Mouse (Mus musculus) left cerebral cortex, adult 11 months (tissue): ENCODE measurements around the gene Ccer1.
"Not testable (repeated sequence)": the region's sequence is repeated elsewhere in the genome, so short reads cannot be mapped to it uniquely, and the experiment has no call there.

Source experiments
- DNase-seq: peaks from one replicate; pipeline ENCODE4 v3.0.0; 2022; ENCODE audit warnings: low spot score

Ccer1 gene

DNA sequence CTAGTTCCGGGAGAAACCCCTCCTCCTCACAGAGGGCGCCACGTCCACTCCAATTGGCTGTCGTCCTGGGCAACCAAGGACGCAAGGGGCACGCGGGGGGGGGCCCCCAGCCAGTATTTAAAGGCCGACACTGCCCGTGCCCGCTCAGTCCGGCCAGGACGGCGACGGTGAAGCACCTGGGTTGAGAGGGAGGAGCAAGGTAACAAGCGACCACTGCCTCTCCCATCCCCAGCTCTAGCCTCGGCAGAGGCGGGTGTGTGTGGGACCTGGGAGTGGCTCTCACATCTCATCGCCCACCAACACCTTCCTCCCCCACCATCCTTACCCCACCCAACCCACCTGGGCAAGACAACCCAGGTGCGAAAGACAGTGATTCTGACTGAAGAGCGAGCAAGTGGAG, at the start of gene Ccer1:
TSS of gene Ccer1 (plus strand) at position 147 of the 400 bp plus-strand sequence.
- no peak for DNase-seq

DNA sequence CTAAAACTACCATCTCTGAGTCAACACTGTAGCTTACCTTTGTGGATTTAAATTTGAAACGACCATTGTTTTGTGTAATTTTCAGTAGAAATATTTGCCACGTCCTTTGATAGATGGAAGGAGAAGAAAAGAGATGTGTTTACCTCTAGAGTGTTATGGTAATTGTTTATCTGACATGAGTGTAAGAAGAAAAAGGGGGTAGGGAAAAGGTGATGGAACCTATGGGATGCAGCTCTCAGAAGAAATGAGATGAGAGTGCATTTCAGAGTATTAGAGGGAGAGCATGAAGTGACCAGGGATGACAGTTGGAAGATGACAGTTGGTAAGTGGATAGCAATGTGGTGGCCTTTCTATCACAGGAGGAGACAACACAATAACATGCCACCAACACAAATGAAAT, 49.1 kb upstream of the Ccer1 start, which contains the start of gene Epyc:
TSS of gene Epyc (plus strand) at position 301 of the 400 bp plus-strand sequence.
- no peak for DNase-seq

DNA sequence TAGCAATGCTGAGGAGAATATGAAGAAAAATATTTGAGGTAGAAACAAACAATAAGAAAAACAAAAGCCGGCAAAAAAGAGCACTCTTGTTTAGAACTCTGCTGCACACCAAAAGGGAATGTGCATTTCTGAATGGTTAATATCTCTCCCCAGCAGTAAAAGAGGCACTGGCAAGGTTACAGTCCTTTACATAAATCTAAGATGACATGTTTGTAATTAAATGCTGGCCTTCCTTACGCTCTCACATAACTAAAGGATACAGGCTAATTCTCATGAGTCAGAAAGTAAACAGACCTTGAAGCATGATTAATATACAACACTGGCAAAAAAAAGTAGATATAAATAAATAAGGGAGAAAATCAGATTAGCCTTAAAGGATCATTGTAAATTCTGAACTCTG, 42.5 kb upstream of the Ccer1 start:
- DNase-seq: no peak

DNA sequence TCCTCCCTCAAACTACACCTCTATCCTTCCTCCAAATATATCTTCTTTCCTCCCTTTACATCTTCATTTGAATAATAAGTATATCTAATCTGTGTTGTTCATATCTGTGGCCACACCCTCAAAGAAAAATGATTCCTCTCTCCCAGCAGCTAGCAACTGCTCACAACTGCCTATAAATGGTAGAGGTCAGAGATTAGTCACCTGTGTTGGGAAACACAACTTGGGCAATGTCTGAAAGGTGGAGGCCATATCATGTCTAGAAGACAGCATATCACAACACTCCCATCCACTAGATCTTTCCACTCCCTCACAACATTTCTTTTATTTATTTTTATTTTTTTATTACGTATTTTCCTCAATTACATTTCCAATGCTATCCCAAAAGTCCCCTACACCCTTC, 33.4 kb upstream of the Ccer1 start:
- DNase-seq: no peak

DNA sequence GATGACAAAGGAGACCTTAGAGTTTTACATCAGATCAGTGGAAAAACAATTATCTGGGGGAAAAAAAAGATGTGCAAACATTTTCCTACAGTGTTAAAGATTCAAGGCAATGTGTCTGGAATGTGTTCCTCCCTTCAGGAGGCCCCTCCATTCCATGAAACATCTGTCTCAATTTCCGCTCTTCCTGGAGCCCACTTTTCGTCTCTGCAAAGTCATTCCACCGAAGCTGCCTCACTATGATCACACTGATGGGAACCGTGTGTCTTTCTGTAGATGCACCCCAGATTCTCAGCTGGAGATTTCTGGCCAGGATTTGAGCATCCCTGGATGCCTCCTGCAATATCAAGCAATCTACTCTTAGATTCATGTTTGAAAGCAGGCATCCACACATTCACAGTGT, 24.2 kb upstream of the Ccer1 start:
- DNase-seq: no peak

DNA sequence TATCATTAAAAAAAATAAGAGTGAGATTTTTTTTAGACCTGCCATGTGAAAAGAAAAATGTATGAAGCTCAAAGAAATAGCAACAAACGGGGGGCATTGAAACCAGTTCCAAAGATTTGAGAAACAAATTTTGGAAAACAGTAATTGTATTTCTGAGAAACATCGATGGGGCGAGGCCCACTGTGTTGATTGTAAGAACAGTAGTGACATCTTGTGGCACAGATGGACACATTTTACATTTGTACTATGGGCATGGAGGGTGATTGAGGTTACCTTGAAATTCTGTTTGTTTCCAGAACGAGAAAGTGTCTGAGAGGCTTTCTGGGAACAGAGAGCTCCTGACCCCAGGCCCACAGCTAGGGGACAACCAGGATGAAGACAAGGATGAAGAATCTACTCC, 22.7 kb upstream of the Ccer1 start:
- DNase-seq: no peak

DNA sequence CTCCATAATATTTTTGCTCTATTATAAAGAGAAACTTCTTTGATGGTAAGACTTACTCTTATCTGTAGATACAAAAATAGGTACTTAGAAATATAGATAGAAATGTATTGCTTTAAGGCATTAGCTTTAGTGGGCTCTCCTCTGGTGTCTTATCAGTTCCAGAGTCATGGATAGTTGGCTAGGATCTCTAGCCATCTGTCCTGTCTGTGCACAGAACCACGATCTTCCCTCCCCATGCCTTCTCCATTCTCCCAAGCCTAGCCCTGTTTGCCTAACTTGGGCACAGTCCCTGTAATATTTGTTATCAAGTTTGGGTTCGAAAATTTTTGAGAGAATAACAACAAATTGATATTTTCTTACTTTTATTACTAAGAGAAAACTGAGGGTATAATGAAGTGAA, 19.6 kb upstream of the Ccer1 start:
- no peak for DNase-seq

DNA sequence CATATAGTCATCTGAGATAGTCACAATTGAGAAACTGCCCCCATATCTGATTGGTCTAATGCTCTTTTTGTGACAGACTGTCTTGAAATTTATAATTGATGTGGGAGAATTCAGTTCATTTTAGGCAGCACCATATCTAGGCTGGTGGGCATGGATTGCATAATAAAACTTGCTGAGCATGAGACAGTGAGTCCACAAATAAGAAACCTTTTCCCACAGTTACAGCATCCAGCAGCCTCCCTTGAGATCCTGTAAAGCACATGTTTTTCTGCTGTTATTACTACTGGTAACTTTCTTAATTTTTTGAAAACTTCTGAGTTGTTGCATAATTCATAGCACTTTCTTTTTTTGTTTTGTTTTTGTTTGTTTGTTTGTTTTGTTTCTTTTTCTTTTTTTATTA, 9.9 kb upstream of the Ccer1 start:
- no peak for DNase-seq

DNA sequence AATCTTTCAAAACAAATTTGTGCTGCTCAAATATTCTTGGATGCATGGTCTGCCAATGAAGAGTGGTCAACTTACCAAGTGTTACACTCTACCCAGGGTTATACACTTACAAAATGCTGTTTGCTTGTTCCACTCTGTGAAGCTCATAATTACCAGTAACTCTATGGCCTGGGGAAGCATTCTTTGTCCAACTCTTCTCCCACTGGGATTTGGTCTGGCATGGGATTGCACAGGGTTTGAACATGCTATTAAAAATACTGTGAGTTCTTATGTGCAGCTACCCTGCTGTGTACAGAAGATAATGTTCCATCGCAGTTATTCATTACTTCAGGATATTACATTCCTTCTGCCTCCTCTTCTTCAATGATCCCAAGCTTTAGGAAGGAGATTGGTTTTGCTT, 5.7 kb upstream of the Ccer1 start:
- no peak for DNase-seq

DNA sequence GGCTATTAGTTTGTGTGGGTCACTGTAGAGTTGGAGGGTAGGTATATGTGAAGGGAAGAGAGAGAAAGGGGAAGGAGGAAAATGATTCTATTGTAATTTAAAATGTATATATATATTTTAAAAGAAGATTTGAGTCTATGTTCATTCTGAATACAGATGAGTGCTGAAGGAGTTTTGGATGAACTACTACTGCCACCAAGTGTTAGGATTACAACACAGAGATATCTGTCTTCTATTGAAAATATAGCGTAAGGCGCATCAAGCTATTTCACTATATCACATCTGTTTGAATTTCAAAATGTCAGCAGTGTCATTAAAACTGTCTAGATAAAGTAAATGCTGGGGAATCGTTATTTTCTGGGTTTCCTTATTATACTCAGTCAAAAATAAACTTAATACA, 3.4 kb upstream of the Ccer1 start:
- no peak for DNase-seq

DNA sequence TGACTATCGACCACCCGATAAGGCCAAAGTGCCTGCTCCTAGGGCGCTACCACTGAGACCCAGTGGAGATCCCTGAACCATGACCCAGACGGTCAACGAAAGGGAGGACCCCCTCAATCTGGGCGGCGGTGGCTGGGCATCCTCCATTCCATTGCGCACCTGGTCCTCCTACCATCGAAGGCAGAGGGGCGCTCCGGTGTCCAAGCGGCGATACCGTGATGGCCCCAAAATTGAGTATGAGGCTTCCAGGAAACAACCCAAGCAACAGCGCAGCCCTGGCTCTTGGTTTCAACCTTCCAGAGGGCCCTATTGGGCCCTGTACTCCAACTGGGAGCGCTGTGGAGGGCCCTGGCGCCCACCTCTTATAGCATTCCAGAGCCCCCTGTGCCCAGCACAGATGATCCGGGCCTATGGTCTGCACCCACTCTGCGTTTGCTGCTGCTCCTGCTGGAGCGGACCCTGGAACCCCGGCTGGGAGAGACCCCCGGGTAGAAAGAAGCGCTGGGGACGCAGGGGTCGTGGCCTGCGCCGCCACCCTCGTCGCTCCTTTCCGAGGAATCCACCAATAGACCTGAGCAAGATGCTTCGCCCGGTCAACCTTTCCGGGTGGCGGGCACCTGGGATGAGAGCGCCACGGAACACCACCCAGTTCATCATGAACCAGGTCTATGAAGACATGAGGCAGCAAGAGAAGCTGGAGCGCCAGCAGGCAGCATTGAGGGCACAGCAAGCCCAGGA, 708 bp downstream of the Ccer1 start:
- no peak for DNase-seq

DNA sequence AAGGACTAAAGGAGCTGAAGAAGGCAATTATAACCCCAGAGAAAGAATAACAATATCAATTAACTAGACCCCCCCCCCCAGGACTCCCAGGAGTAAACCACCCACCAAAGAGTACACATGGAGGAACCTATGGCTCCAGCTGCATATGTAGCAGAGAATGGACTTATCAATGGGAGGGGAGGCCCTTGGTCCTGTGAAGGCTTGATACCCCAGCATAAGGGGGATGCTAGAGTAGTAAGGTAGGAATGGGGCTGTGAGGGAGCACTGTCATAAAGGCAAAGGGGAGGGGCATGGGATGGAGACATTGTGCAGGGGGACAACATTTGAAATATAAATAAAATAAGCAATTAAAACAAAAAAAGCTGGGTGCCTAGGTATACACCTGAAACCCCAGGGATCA, 9.5 kb downstream of the Ccer1 start:
- no peak for DNase-seq

DNA sequence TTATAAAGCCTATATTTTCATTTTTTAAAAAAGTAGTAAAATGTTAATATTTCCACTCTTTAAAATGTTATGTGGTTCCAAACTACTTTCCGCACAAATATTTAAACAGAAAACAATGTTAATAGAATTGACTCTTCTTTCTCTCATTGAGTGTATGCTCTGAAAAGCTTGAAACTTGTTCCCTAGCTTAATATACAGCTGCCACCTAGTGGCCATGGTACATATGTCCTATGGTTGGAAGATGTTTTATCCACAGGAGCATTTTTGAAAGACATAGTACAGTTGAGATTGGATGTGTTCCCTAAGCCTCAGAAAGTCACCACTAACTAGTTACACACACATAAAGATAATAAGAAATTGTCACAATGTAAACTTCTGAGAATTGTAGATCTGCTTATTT, 11.7 kb downstream of the Ccer1 start:
- no peak for DNase-seq

DNA sequence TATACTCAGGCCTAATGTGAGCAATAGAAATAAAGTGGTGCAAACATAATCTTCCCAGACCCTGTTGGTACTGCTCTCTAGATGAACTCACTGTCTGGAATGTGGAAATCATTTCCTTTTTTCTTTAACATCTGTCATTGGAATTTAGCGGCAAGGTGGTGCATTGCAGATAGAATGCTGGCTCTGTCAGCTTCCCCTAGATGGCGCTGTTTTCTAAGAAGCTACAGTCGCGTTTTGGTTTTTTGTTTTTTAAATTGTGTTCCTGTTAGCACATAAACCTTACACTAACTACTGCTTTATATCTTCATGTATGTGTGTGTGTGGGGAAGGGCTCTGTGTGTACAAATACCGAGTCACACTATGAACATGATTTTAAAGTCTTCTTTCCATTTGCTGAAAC, 19.8 kb downstream of the Ccer1 start:
- no peak for DNase-seq

DNA sequence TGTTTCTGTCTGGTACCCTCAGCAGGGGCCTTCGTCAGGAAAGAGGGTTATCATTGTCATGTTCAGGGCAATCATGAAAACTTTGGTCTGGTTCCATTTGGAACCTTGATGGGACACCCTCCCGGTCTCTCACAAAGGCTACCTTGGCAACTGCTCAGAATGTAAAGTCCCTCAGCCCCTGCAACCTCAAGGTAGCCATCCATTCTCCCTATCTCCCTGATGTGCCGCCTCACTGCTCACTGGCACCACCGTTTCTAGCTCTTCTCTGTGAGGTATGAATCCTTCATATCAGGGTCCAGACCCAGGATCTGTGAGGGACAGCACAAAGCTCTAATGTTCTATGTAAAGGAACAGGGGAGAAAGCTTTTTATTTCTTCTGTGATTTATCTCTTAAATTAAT, 21.7 kb downstream of the Ccer1 start:
- no peak for DNase-seq

DNA sequence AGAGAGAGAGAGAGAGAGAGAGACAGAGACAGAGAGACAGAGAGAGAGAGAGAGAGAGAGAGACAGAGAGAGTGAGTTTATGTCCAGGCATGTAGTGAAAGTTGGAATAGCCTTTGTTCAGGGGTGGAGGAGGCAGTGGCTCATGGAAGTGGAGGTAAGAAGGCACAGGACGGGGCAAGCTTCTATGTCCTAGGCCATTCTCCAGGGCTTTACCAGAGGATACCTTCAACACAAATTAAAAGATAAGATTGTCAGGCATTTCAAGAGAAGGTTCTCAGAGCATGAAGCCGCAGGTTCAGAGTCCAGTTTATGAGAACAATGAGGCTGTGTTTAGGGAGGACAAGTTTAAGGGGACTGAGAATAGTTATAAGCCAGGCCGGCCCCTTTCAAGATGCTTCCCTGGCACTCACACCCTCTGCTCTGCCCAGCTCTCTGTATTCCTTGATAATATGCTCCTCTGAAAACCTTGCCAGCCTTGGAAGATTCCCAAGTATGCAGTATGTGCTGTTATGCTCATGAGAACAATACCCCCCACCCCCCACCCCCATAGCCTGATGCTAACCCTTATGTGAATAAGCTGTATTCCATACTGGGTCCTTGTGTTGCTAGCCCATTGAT, 22.5 kb downstream of the Ccer1 start:
- DNase-seq: no peak

DNA sequence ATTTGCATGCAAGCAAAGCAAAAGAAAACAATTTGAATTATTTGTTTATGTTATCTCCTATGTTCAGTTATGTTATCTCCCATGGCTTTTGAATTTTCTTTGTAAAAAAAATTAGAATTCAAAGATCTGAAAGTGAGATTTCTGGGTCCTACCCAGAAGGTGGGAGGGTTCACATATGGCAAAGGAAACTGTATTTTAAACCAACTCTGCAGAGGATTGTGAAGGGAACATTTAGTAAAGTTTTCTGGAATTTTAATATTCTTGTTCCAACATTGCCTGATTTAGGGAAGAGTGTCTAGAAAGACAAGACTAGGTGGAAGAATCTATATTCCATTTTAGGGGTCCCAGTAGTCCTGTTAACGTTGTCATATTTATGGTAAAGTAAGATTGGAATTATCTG, 24.4 kb downstream of the Ccer1 start:
- DNase-seq: no peak

DNA sequence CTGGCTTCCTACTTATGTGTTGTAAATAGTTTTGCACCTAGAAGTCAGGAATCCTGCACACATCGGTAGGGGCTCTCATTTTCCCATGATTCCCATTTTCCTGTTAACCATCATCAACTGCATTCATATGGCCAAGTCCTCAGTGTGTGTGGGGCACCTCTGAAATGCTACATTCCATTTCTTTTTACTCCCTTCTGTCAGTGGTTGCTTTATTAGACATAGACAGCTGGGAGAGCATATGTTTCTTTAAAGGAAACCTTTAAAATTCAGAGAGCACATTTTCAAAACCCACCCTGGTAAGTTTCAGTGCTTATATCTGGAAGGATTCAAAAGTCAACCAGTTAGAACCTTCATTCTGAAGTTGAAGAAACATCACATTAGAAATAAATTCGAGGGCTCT, 25.2 kb downstream of the Ccer1 start:
- DNase-seq: peak; percentile 25

DNA sequence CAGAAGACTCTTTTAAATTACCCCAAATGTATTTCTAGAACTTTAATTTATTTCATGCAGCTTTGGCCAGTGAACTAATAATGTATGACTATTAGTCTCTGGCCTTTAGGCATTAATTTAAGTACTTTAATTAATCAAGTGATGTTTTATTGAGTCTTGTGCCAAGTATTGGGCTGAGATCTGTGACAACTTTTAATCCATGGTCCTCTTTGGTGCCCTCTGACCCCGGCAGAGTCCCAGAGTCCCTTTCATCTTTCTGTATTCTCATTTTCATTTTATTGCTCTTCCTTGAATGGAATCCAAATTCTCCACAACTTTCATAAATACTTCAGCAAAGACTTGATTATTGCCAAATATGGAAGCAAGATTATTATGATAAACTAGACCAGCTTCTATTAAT, 27.8 kb downstream of the Ccer1 start:
- DNase-seq: no peak

DNA sequence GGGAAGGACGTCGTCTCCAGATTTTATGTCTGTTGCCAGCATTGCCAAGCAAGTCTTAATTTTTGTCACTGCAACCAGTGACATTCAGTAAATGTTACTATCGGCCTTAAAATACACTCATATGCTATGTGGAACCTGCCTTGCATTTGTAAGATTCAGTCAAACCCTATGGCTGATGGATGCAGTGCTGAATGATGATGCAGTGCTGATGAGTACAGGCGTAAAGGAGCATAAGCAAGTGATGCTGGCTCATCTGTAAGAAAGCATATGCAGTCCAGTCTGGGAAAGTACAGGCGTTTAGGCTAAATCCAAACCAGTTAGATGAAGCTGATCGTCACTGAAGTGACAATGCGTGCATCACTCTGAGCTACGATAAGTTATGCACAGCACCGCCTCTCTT, 29.9 kb downstream of the Ccer1 start:
- DNase-seq: no peak

DNA sequence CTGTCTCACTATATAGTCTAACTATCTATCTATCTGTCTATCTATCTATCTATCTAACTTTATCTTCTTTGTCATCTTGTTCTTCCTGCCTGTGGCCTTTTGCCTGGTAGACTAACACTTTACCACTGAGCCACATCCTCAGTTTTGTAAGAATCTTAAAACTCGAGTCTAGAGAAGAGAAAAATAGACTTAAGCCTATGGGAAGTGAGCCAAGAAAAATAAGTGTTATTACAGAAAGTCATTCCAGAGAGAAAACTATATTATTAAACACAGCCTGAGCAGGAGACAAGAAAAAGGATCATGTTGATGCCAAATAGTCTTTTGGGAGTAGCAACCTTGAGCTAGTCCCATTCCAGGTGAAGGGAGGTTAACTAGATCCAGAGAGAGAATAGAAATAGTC, 33.1 kb downstream of the Ccer1 start:
- no peak for DNase-seq

DNA sequence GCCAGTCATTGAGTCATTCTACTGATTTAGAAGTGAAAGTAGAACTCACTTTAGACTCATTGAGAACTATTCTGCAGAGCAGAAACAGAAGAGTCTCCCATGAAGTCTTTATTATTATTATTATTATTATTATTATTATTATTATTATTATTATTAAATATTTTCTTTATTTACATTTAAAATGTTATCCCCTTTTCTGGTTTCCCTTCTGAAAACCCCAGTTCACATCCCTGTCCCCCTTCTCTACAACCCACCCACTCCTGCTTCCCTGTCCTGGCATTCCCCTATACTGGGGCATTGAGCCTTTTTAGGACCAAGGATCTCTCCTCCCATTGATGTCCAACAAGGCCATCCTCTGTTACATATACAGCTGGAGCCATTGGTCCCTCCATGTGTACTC, 33.8 kb downstream of the Ccer1 start, which contains the start of gene C030005K15Rik:
TSS of gene C030005K15Rik (minus strand) at position 101 of the 400 bp plus-strand sequence.
- not testable (repeated sequence) for DNase-seq
